Mouse (Mus musculus) C2C12 (cell line): Measurements from ENCODE around the gene Slc6a4. TPM values are rescaled to one million over a fixed set of nuclear protein-coding genes. Genes with fewer than 3 reads are reported as not detected.

ENCODE experiments used
- H3K27me3 ChIP-seq: one replicate; pipeline ENCODE4 v1.6.1; 2011; ENCODE audit not compliant: control insufficient read depth, insufficient read depth, insufficient read length
- H3K36me3 ChIP-seq: one replicate; pipeline ENCODE4 v1.6.1; 2011; ENCODE audit not compliant: control insufficient read depth, insufficient read depth
- H3K4me3 ChIP-seq: one replicate; pipeline ENCODE4 v1.5.1; 2011; ENCODE audit warnings: mild to moderate bottlenecking, control low read depth; ENCODE audit not compliant: poor library complexity, insufficient read depth, severe bottlenecking
- H3K79me2 ChIP-seq: one replicate; pipeline ENCODE4 v1.6.1; 2011; ENCODE audit not compliant: control insufficient read depth, insufficient read depth
- H3K79me3 ChIP-seq: one replicate; pipeline ENCODE4 v1.6.1; 2011; ENCODE audit warnings: low read depth, control low read depth
- H3ac ChIP-seq: one replicate; pipeline ENCODE3; 2011; ENCODE audit warnings: low read depth; ENCODE audit not compliant: control insufficient read depth, insufficient read length
- CEBPB ChIP-seq: IDR thresholded peaks from one replicate; pipeline ENCODE4 v1.6.1; 2011; ENCODE audit warnings: low read depth, mild to moderate bottlenecking, control low read depth, moderate library complexity
- CTCF ChIP-seq: IDR thresholded peaks from one replicate; pipeline ENCODE4 v1.5.1; 2011; ENCODE audit not compliant: control insufficient read depth, insufficient read depth, insufficient read length
- FOSL1 ChIP-seq: IDR thresholded peaks from one replicate; pipeline ENCODE4 v1.8.0; 2011; ENCODE audit warnings: mild to moderate bottlenecking, low read length; ENCODE audit not compliant: poor library complexity, insufficient read depth, severe bottlenecking
- MAX ChIP-seq: IDR thresholded peaks from one replicate; pipeline ENCODE4 v1.6.1; 2011; ENCODE audit warnings: mild to moderate bottlenecking, control low read depth
- MYOD1 ChIP-seq: IDR thresholded peaks from one replicate; pipeline ENCODE4 v1.6.1; 2011; ENCODE audit warnings: low read depth; ENCODE audit not compliant: control insufficient read depth, insufficient read length
- MYOG ChIP-seq: IDR thresholded peaks from one replicate; pipeline ENCODE4 v1.6.1; 2011; ENCODE audit not compliant: control insufficient read depth, insufficient read length; ENCODE audit errors: extremely low read depth
- USF1 ChIP-seq: IDR thresholded peaks from one replicate; pipeline ENCODE4 v1.6.1; 2011; ENCODE audit warnings: low read depth, mild to moderate bottlenecking, control low read depth, moderate library complexity
- microRNA-seq: library from miRNA; unstranded; fragments of <30 nt; microRNA quantifications from one replicate; pipeline ENCODE4, GENCODE M21; 2019; ENCODE audit warnings: borderline microRNAs expressed
- polyA plus RNA-seq: library from polyadenylated mRNA; unstranded; fragments of >200 nt; fragmentation: generic; extraction: Trizol; gene quantifications from one replicate; pipeline ENCODE4 v1.2.1, GENCODE M21; 2012; ENCODE audit warnings: missing spikeins

Slc6a4 gene
- polyA plus RNA-seq, 1 experiment = 0.06 TPM

DNA sequence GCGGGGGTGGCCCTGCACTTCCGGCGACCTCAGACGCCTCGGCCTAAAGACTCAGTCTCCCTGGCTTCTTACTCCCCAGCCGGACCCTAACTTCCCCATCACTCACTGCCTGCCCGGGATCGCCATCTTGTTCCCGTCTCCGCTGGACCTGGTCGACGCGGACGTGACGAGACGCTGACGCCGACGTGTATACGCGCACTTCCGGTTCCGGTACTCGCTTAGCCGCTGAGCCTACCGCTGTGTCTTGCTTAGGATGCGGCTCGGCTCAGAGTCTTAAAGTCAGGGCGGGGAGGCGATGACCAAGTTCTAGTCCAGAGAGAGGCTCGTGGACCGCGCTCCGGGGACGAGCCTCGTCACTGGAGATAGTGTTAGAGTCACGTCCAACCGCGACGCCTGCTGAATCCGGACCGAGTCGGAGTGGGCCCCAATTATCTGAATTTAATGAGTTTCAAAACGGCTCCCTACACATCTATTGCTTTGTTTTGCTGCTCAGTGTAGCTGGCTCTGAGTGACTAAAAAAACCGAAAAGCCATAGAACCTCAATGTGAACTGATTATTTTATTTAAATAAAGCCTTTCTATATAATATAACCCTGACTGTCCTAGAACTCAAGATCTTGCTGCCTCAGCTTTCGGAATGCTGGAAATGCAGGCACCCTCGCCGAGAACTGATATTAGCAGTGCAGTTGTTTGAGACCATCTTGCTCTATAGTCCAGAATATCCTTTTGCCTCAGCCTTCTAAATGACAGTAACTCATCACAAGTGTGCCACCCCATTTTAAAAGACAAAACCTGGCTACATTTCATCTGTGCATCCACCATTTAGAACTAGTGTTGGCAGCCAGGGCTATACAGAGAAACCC is 80.1 kb downstream of the Slc6a4 start, which contains the start of gene Nsrp1:
Gene Nsrp1 (minus strand): TSS at position 163 of the 862 bp plus-strand sequence.
- H3K36me3 ChIP-seq = peaks cover 28% of the 10 kb centered on the region
- H3K79me3 ChIP-seq = peaks cover 20% of the 10 kb centered on the region
- peak within 1 kb of the TSS; percentile 98 for H3K4me3 ChIP-seq
- H3ac ChIP-seq = peak within 1 kb of the TSS; percentile 79
- H3K79me2 ChIP-seq = peaks cover 48% of the 10 kb centered on the region
- H3K27me3 ChIP-seq = peaks cover 7% of the 10 kb centered on the region
- TF ChIP-seq CEBPB (no peak), MAX (no peak), MYOG (no peak), FOSL1 (no peak), MYOD1 (no peak), USF1 (no peak), CTCF (no peak)

- Histone ChIP-seq H3K27me3 (peaks cover 7% of the 10 kb centered on the region), H3K79me3 (peaks cover 16% of the 10 kb centered on the region), H3ac (no peak overlapping the region), H3K36me3 (peaks cover 20% of the 10 kb centered on the region), H3K4me3 (no peak overlapping the region), H3K79me2 (peaks cover 39% of the 10 kb centered on the region)
- TF ChIP-seq MYOG (no peak), CTCF (no peak), USF1 (no peak), CEBPB (no peak), FOSL1 (no peak), MYOD1 (no peak), MAX (no peak)
These were observed 81.0 kb downstream of the Slc6a4 start for GRCm38 (mm10) chr11:77079361-77079760.

Small RNAs within 50 kb of the gene (microRNA-seq; reads per million reads assigned to microRNA genes)
- 4,030 reads per million, percentile 92 among the genes with 10 or more reads in this experiment for gene Mir423

Other genes starting within 250 kb of the Slc6a4 start
- 11.9 TPM for gene Gosr1, start 235.0 kb upstream of the Slc6a4 start, polyA plus RNA-seq
- gene Cpd, start 151.6 kb upstream of the Slc6a4 start, polyA plus RNA-seq = 11.6 TPM
- not detected for gene Tmigd1, start 96.4 kb upstream of the Slc6a4 start, polyA plus RNA-seq
- 26.4 TPM for gene Blmh, start 73.8 kb upstream of the Slc6a4 start, polyA plus RNA-seq
- 2.7 TPM for gene Nsrp1, start 79.8 kb downstream of the Slc6a4 start, polyA plus RNA-seq
- gene Efcab5, start 190.4 kb downstream of the Slc6a4 start, polyA plus RNA-seq = 0.05 TPM
- gene Ssh2, start 217.7 kb downstream of the Slc6a4 start, polyA plus RNA-seq = 2.7 TPM